Mouse (Mus musculus): ENCODE data around the gene Clybl. TPM values are rescaled to one million over a fixed set of nuclear protein-coding genes. Genes with fewer than 3 reads are reported as not detected.

Gene Clybl
- polyA plus RNA-seq, 1 experiment from 2014 or later = 21.6 TPM

- H3K4me3 ChIP-seq (ENCODE audit: low read length) = no peak overlapping the region
- no peaks in the 10 kb centered on the region for H3K36me3 ChIP-seq (ENCODE audit: control insufficient read depth, insufficient read depth, low read length)
- ATAC-seq = no peak
- WGBS = 74% methylated on average over 2 of the region's 2 CpGs
- H3K9me3 ChIP-seq (ENCODE audit: control insufficient read depth, low read length) = no peaks in the 10 kb centered on the region
- peaks cover 11% of the 10 kb centered on the region for H3K27me3 ChIP-seq (replicated peaks; ENCODE audit: control insufficient read depth, insufficient read depth, low read length)
- no peak overlapping the region for H3K4me2 ChIP-seq (ENCODE audit: low read length)
- no peaks in the 10 kb centered on the region for H3K4me1 ChIP-seq (ENCODE audit: control insufficient read depth, insufficient read depth, low read depth, low read length)
- H3K27ac ChIP-seq (ENCODE audit: low read depth, low read length) = no peak overlapping the region
- no peak overlapping the region for H3K9ac ChIP-seq (ENCODE audit: low read depth, low read length)
Measured at GRCm38 (mm10) chr14:122412841-122413541, 231.5 kb downstream of the Clybl start.

DNA sequence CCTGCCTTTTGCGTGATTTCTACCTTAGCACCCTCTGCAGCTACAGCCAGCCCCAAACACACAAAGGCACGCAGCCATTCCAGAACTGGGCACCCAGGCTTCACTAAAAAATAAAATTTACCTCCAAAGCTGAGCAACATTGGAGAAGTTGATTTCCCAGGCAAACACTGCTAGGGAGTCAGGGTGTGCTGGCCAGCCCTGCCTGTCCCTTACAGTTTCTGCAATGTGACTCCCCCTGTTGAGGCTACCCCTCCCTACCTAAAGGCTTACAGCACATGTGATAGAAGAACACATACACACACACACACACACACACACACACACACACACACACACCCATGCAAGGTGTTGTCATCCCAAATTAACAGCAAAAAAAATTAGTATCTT, 232.0 kb downstream of the Clybl start:
- Histone ChIP-seq H3K36me3 (ENCODE audit: control insufficient read depth, insufficient read depth, low read length) (no peaks in the 10 kb centered on the region), H3K4me1 (ENCODE audit: control insufficient read depth, insufficient read depth, low read depth, low read length) (no peaks in the 10 kb centered on the region), H3K27ac (ENCODE audit: low read depth, low read length) (no peak overlapping the region), H3K9me3 (ENCODE audit: control insufficient read depth, low read length) (no peaks in the 10 kb centered on the region), H3K27me3 (replicated peaks; ENCODE audit: control insufficient read depth, insufficient read depth, low read length) (peaks cover 6% of the 10 kb centered on the region), H3K4me3 (ENCODE audit: low read length) (no peak overlapping the region), H3K9ac (ENCODE audit: low read depth, low read length) (no peak overlapping the region), H3K4me2 (ENCODE audit: low read length) (no peak overlapping the region)
- ATAC-seq = no peak
- WGBS = 94% methylated on average over 2 of the region's 2 CpGs

DNA sequence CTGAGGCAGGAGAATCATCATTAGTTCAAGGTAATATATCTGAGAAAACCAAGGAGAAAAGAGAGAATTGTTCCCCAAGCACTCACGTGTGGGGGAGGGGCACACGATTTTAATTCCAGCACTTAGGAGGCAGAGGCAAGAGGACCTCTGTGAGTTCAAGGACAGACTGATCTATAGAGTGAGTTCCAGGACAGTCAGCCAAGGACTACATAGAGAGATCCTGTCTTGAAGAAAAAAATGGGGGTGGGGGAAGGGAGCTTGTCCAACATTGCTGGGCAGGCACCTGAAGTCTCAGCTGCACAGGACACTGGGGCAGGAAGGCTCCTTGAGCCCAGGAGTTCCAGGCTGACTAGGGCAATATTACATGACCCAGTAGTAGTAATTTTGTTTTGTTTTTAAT, 233.3 kb downstream of the Clybl start:
- Histone ChIP-seq H3K9me3 (ENCODE audit: control insufficient read depth, low read length) (no peaks in the 10 kb centered on the region), H3K9ac (ENCODE audit: low read depth, low read length) (no peak overlapping the region), H3K4me1 (ENCODE audit: control insufficient read depth, insufficient read depth, low read depth, low read length) (no peaks in the 10 kb centered on the region), H3K4me3 (ENCODE audit: low read length) (no peak overlapping the region), H3K27ac (ENCODE audit: low read depth, low read length) (no peak overlapping the region), H3K27me3 (replicated peaks; ENCODE audit: control insufficient read depth, insufficient read depth, low read length) (peaks cover 3% of the 10 kb centered on the region; the same call in 1 of the 2 replicates), H3K36me3 (ENCODE audit: control insufficient read depth, insufficient read depth, low read length) (no peaks in the 10 kb centered on the region), H3K4me2 (ENCODE audit: low read length) (no peak overlapping the region)
- no peak for ATAC-seq
- WGBS = 97% methylated on average over 2 of the region's 2 CpGs

GRCm38 (mm10) chr14:122416166-122416771, 234.8 kb downstream of the Clybl start:
- no peak overlapping the region for H3K4me3 ChIP-seq (ENCODE audit: low read length)
- H3K4me2 ChIP-seq (ENCODE audit: low read length) = no peak overlapping the region
- H3K27me3 ChIP-seq (replicated peaks; ENCODE audit: control insufficient read depth, insufficient read depth, low read length) = peaks cover 1% of the 10 kb centered on the region; the same call in 1 of the 2 replicates
- H3K9me3 ChIP-seq (ENCODE audit: control insufficient read depth, low read length) = no peaks in the 10 kb centered on the region
- no peak for ATAC-seq
- no peaks in the 10 kb centered on the region for H3K4me1 ChIP-seq (ENCODE audit: control insufficient read depth, insufficient read depth, low read depth, low read length)
- no peaks in the 10 kb centered on the region for H3K36me3 ChIP-seq (ENCODE audit: control insufficient read depth, insufficient read depth, low read length)
- no peak overlapping the region for H3K9ac ChIP-seq (ENCODE audit: low read depth, low read length)
- WGBS = 15% methylated on average over 4 of the region's 4 CpGs
- H3K27ac ChIP-seq (ENCODE audit: low read depth, low read length) = no peak overlapping the region

GRCm38 (mm10) chr14:122424441-122424840, 242.9 kb downstream of the Clybl start:
- H3K4me1 ChIP-seq (ENCODE audit: control insufficient read depth, insufficient read depth, low read depth, low read length) = peaks cover 2% of the 10 kb centered on the region; the same call in 1 of the 2 replicates
- no peak overlapping the region for H3K9ac ChIP-seq (ENCODE audit: low read depth, low read length)
- H3K27me3 ChIP-seq (replicated peaks; ENCODE audit: control insufficient read depth, insufficient read depth, low read length) = no peaks in the 10 kb centered on the region
- H3K27ac ChIP-seq (ENCODE audit: low read depth, low read length) = no peak overlapping the region
- H3K9me3 ChIP-seq (ENCODE audit: control insufficient read depth, low read length) = no peaks in the 10 kb centered on the region
- H3K4me3 ChIP-seq (ENCODE audit: low read length) = no peak overlapping the region
- WGBS = 76% methylated on average over 3 of the region's 3 CpGs
- ATAC-seq = no peak
- H3K36me3 ChIP-seq (ENCODE audit: control insufficient read depth, insufficient read depth, low read length) = no peaks in the 10 kb centered on the region
- H3K4me2 ChIP-seq (ENCODE audit: low read length) = no peak overlapping the region

DNA sequence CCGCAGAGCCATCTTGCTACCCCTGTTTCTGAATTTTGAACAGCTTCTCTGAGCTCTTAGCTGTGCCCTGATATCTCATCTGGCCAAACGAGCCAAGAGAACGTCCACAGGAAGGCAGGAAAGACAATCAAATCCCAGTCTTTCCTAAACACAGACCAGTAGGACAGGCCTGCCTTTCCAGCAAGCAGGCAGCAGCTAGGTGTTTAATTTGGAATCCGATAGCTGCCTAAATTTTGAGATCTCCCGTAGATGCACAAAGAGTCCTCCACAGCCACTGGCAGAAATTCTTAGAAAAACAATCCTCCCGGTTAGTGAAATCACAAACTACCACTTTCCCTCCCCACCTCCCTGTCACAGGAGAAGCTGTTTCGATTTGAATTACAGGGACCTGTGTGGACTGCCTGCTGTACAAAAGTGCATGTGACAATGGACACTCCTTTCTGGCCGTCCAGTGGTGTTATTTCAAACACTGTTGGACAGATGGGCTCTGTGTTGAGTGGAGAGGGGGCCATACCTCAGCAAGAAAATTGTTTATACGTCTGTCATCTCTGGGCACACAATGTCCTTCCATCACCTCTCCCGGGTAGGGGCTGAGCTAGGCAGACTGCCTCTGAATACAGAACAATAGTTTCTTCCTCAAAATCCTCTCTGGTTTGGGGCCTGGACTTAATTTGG, 245.2 kb downstream of the Clybl start:
- 50% methylated on average over 10 of the region's 10 CpGs for WGBS
- Histone ChIP-seq H3K4me1 (ENCODE audit: control insufficient read depth, insufficient read depth, low read depth, low read length) (peaks cover 2% of the 10 kb centered on the region; the same call in 1 of the 2 replicates), H3K4me3 (ENCODE audit: low read length) (no peak overlapping the region), H3K27me3 (replicated peaks; ENCODE audit: control insufficient read depth, insufficient read depth, low read length) (no peaks in the 10 kb centered on the region), H3K9me3 (ENCODE audit: control insufficient read depth, low read length) (no peaks in the 10 kb centered on the region), H3K4me2 (ENCODE audit: low read length) (no peak overlapping the region), H3K36me3 (ENCODE audit: control insufficient read depth, insufficient read depth, low read length) (no peaks in the 10 kb centered on the region), H3K27ac (ENCODE audit: low read depth, low read length) (no peak overlapping the region; the same call in 1 of the 2 replicates), H3K9ac (ENCODE audit: low read depth, low read length) (no peak overlapping the region)
- peak; percentile 28; the same call in 1 of the 2 replicates for ATAC-seq

DNA sequence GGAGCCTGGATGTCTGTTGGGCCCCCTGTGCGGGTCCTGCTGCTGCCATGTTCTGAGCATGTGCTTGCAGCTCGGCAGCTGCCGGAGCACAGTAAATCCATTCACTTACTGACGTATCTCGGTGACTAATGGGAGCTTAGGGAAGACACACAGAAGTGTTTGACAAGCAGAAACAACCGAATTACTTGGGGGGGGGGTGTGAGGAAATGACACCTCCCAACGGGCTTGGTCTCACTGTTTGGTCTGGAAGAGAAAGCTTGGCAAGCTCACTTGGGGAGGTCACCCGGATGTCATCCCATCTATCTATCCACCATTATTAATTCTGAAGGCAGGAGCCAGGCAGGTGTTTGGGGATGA, 245.7 kb downstream of the Clybl start:
- Histone ChIP-seq H3K4me1 (ENCODE audit: control insufficient read depth, insufficient read depth, low read depth, low read length) (peaks cover 2% of the 10 kb centered on the region; the same call in 1 of the 2 replicates), H3K27ac (ENCODE audit: low read depth, low read length) (no peak overlapping the region; the same call in 1 of the 2 replicates), H3K4me2 (ENCODE audit: low read length) (no peak overlapping the region)

GRCm38 (mm10) chr14:122427654-122428053, 246.2 kb downstream of the Clybl start:
- no peak overlapping the region for H3K27ac ChIP-seq (ENCODE audit: low read depth, low read length)
- ATAC-seq = peak; percentile 58

More for the DNA sequence above, 245.7 kb downstream of the Clybl start:
- no peaks in the 10 kb centered on the region for H3K27me3 ChIP-seq (replicated peaks; ENCODE audit: control insufficient read depth, insufficient read depth, low read length)
- H3K36me3 ChIP-seq (ENCODE audit: control insufficient read depth, insufficient read depth, low read length) = no peaks in the 10 kb centered on the region
- H3K4me3 ChIP-seq (ENCODE audit: low read length) = no peak overlapping the region
- H3K9me3 ChIP-seq (ENCODE audit: control insufficient read depth, low read length) = no peaks in the 10 kb centered on the region
- WGBS = 18% methylated on average over 8 of the region's 8 CpGs
- H3K9ac ChIP-seq (ENCODE audit: low read depth, low read length) = no peak overlapping the region
- ATAC-seq = peak; percentile 54; the same call in 1 of the 2 replicates

DNA sequence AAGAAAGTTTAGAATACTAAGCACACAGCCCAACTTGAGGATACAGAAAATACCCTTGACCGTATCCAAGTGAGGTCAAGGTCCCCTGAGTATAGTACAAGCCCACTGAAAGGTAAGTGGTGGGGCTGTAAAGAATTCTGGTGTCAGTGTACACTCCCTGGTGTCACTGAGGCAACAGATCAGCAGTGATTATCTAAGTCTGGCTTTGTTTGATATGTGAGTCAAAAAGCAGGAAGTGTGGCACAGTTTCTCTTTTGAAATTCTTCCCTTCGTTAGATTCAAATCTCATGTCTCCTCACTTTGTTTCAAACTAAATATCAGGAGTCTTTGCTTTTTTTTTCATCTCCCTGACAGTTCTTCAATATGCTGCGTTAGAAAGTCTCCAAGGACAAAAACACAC, 251.1 kb downstream of the Clybl start:
- Histone ChIP-seq H3K4me2 (ENCODE audit: low read length) (no peak overlapping the region), H3K9me3 (ENCODE audit: control insufficient read depth, low read length) (no peaks in the 10 kb centered on the region), H3K27me3 (replicated peaks; ENCODE audit: control insufficient read depth, insufficient read depth, low read length) (no peaks in the 10 kb centered on the region), H3K27ac (ENCODE audit: low read depth, low read length) (no peak overlapping the region), H3K9ac (ENCODE audit: low read depth, low read length) (no peak overlapping the region), H3K36me3 (ENCODE audit: control insufficient read depth, insufficient read depth, low read length) (no peaks in the 10 kb centered on the region), H3K4me3 (ENCODE audit: low read length) (no peak overlapping the region), H3K4me1 (ENCODE audit: control insufficient read depth, insufficient read depth, low read depth, low read length) (no peaks in the 10 kb centered on the region)
- no peak for ATAC-seq
- 58% methylated on average over 3 of the region's 3 CpGs for WGBS

More at GRCm38 (mm10) chr14:122427654-122428053, 246.2 kb downstream of the Clybl start:
- H3K36me3 ChIP-seq (ENCODE audit: control insufficient read depth, insufficient read depth, low read length) = no peaks in the 10 kb centered on the region
- H3K4me1 ChIP-seq (ENCODE audit: control insufficient read depth, insufficient read depth, low read depth, low read length) = peaks cover 2% of the 10 kb centered on the region; the same call in 1 of the 2 replicates
- H3K4me3 ChIP-seq (ENCODE audit: low read length) = no peak overlapping the region
- no peak overlapping the region for H3K9ac ChIP-seq (ENCODE audit: low read depth, low read length)
- H3K9me3 ChIP-seq (ENCODE audit: control insufficient read depth, low read length) = no peaks in the 10 kb centered on the region
- no peak overlapping the region for H3K4me2 ChIP-seq (ENCODE audit: low read length)
- WGBS = 43% methylated on average over 3 of the region's 3 CpGs
- H3K27me3 ChIP-seq (replicated peaks; ENCODE audit: control insufficient read depth, insufficient read depth, low read length) = no peaks in the 10 kb centered on the region

Data from hindbrain, embryonic 16.5 days (tissue).